Mouse (Mus musculus) heart, adult 18-20 months (tissue): Measurements from ENCODE around the gene Zfp784. TPM values are rescaled to one million over a fixed set of nuclear protein-coding genes. Genes with fewer than 3 reads are reported as not detected.
A peak's percentile ranks its signal among the peaks of the same experiment; 100 is the strongest.

Experiments used
- DNase-seq, 2 experiments: peaks; one replicate each; pipeline ENCODE4 v3.0.0; 2021 to 2022; ENCODE audit warnings: mixed read lengths in 1 of 2
- total RNA-seq, 2 experiments: library from RNA; stranded (reverse); gene quantifications; 2 replicates each; pipeline ENCODE4 v1.2.3; 2021

The Zfp784 gene
- total RNA-seq, 2 experiments from 2014 or later, result 5.1 to 5.5 TPM

DNA sequence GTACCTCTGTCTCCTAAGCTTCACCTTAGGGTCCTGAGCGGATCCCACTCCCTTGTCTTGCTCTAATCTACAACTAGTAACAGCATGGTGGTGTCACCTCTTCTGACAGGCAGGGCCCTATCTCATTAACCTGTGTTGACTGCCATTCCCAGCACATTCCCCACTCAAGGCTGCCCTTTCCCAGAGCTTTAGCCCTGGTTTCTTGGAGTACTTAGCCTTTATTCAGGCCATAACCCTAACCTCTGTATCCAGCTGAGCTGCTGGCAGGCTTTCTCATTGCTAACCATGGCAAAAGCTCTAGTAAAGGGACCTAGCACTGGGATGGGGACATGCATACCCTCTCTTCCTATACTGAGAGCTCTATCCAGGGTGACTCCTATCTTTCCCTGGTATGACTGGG, 20.4 kb upstream of the Zfp784 start:
- no peak for DNase-seq

- DNase-seq, result no peak
These were observed 19.6 kb upstream of the Zfp784 start for GRCm38 (mm10) chr7:5057804-5058203.

GRCm38 (mm10) chr7:5057381-5057780, 19.1 kb upstream of the Zfp784 start:
- no peak for DNase-seq

GRCm38 (mm10) chr7:5056651-5057263, 18.5 kb upstream of the Zfp784 start:
- DNase-seq, result no peak

DNA sequence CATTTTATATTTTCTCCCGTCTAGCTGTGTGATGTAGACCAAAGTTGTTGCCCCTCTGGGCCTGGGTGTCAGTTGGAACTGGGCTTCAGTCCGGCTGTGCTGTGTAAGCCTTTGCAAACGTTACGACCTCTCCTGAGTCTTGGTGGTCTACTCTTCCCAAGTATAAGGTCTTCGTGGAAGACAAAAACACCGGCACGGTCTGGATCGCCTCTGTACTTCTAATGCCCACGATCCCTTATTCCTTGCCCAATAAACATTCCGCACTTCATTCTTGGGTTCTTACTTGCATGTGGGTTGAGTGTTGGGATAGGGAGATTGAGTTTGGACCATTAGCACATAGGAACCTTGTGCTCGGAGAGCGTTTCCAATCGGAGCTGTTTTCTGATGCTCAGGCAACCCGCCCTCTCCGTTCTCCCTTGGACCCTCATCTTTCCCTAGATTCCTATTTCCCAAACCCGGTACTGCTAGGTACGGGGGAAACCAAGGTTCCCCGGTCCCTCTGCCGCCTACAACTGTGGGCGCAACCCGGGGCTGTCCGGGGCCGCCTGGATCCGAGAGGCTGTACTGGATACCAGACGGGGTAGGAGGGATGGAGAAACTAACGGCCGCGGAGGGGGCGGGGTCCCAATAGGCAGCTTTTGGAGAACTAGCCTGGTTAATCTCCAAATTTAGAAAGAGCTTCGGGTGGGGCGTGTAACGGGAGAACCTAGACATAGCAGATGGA, 15.4 kb upstream of the Zfp784 start:
- DNase-seq, result no peak

GRCm38 (mm10) chr7:5052931-5053343, 14.7 kb upstream of the Zfp784 start:
- no peak for DNase-seq

DNA sequence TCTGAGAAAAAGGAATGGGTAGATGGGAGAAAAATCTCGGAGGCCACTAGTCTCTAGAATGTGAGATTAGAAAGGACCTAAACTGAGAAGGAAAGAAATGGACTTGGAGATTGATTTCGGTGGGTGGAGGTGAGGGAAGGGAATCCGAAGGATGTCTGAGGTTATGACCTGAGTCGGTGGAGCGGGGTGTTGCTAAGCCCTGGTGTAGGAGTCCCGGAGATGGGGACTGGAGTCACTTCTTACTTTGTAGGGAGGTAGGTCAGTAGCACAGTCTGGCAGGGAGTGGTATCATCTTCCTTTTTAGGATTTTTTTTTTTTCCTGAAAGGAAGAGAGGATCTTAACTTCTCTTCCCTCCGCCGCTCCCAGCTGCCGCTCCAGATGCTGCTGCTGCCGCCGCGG, 14.2 kb upstream of the Zfp784 start:
- no peak for DNase-seq

GRCm38 (mm10) chr7:5051193-5052192, 13.2 kb upstream of the Zfp784 start, which contains the start of gene Zfp580:
TSS of gene Zfp580 (plus strand) at chr7:5051538.
- DNase-seq, result peak; percentile 80 to 85

- peak; percentile 49 to 70 for DNase-seq
These were observed 9.1 kb upstream of the Zfp784 start for GRCm38 (mm10) chr7:5047313-5047712.

- no peak for DNase-seq
These were observed 7.9 kb upstream of the Zfp784 start for GRCm38 (mm10) chr7:5046112-5046511.

- no peak for DNase-seq
These were observed 6.7 kb upstream of the Zfp784 start for GRCm38 (mm10) chr7:5044981-5045380.

DNA sequence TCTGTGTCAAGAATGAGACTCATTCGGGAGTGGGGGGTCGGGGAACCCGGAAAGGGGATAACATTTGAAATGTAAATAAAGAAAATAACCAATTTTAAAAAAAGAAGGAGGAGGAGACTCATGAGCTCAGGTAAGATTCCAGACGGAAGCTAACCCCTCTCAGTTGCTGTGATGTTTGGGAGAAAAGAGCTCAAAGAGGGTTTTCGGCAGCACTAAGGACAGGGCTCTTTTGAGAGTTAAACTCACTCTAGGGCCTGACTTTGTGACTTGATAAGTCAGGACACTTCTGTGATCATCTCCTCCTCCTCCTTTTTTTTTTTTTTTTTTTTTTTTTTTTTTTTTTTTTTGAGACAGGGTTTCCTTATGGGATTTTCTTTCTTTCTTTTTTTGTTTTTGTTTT, 694 bp upstream of the Zfp784 start:
- DNase-seq, result no peak

GRCm38 (mm10) chr7:5037467-5037866, 779 bp downstream of the Zfp784 start:
- DNase-seq, result peak in 1 of 2 experiments; percentile 22

- DNase-seq, result no peak
These were observed 1.2 kb downstream of the Zfp784 start for GRCm38 (mm10) chr7:5037026-5037425.

DNA sequence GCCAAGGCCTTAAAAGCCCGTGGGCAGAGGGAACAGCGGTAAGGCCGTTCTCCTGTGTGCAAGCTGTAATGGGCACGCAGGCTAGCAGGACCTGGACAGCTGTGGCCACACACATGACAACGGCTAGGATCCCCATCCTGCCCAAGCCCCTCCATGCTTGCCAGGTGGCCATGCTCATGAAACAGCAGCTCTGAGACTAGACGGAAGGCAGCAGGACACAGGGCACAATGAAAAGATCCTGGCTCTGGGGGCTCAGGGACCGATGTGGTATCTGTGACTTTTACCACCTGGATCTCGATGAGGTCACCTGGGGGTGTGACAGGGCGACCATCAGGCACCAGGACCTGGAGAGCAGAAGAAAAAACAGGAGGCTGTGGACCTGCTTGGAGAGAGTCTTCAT, 2.1 kb downstream of the Zfp784 start:
- DNase-seq, result no peak

GRCm38 (mm10) chr7:5035628-5036027, 2.6 kb downstream of the Zfp784 start:
- no peak for DNase-seq

DNA sequence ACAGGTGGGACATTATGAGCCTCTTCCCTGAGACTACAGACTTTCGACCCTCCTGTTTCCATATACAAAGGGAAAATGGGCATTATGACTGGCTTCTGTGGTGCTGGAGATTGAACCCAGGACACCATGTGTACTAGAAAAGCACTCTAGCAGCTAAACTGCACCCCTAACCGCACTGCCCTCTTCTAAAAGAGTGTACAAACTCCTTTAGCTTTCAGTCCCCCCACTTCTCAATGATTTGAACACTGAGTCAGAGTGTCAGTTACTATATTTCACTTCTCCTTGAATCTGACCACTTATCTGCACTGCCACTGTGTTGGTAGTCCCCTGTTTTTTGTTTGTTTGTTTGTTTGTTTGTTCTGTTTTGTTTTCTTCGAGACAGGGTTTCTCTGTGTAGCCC, 4.4 kb downstream of the Zfp784 start, which contains the start of gene 4632433K11Rik:
4632433K11Rik (plus strand) TSS at position 301 of the 400 bp plus-strand sequence.
- no peak for DNase-seq

DNA sequence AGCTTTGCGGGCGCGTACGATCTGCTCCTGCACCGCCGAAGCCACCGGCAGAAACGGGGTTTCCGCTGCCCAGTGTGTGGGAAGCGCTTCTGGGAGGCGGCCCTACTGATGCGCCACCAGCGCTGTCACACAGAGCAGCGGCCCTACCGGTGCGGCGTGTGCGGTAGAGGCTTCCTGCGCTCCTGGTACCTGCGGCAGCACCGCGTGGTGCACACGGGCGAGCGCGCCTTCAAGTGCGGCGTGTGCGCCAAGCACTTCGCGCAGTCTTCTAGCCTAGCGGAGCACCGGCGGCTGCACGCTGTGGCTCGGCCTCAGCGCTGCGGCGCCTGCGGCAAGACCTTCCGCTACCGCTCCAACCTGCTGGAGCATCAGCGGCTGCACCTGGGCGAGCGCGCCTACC, 6.8 kb downstream of the Zfp784 start:
- DNase-seq, result no peak

GRCm38 (mm10) chr7:5030554-5031275, 7.5 kb downstream of the Zfp784 start:
- no peak for DNase-seq

DNA sequence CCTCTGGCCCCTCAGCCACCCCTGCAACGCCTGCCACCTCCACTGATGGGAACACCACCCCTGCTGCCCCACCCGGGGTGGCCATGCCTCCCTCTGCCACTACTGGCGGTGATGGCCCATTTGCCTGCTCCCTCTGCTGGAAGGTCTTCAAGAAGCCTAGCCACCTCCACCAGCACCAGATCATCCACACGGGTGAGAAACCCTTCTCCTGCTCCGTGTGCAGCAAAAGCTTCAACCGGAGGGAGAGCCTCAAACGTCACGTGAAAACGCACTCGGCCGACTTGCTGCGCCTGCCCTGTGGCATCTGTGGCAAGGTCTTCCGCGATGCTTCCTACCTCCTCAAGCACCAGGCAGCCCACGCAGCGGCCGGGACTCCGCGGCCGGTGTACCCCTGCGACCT, 8.3 kb downstream of the Zfp784 start:
- DNase-seq, result no peak

- no peak for DNase-seq
These were observed 8.7 kb downstream of the Zfp784 start for GRCm38 (mm10) chr7:5029543-5029942.

GRCm38 (mm10) chr7:5021197-5021596, 17.0 kb downstream of the Zfp784 start:
- DNase-seq, result no peak
